Mouse (Mus musculus) mouse embryonic stem cell (cell line): Measurements from ENCODE around the gene Duxf3.
"Not testable (repeated sequence)": the region's sequence is repeated elsewhere in the genome, so short reads cannot be mapped to it uniquely, and the experiment has no call there.

ENCODE experiments used
- in situ Hi-C, 2 experiments: fragments of 300-500 bp; cut with MboI; formaldehyde crosslinking; loops; 1 replicate in 1 of 2; 3 replicates in 1 of 2; pipeline ENCODE4 v1.14.3; 2019 to 2020; ENCODE audit warnings: low sequenced_read_pairs in 2 of 2, low pct_unique_long_range_greater_than_20kb in 1 of 2, mixed read lengths in 1 of 2; ENCODE audit not compliant: unreplicated experiment in 1 of 2

Duxf3 gene

DNA sequence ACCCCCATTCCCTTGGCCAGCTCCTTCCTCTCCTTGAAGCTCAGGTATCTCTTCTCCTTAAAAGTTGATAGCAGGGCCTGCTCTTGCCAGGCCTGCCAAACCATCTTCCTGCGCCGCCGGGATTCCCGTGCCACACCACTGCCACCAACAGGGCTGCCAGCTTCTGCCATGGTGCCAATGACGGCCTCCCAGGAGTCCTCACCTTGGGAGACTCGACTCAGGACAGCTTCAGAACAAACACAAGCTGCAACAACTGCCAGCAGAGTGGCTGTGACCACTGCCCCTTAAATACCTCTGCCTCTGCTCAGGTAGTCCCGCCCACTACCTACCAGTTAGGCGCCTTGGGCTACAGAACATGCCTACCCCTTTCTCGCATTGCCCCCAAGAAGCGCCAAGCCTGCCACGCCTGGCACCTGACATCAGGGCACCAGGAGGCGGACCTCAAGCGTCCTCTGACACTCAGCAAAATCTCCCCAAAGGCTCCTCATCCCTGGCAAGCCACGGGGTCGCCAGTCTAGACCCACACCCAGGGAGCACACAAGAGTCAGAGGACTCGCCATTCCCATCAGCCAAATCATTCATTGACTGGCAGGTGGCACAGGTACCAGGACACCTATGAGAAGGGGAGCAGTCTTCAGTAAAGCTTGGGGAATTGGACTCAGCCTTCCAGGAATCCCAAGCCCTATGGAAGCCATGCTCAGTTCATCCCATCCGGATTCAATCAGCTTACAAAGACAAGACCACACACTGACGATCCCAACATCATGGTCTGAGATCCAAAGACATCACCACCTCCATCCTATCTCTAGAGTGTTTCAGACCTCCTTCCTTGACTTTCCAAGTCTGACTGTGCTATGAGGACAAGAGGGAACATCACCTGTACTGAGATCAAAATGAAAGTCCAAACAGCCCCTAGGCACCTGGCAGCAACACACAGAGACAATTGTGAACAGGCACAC, 7.4 kb downstream of the Duxf3 start, which contains the start of gene AW822073:
Gene AW822073, minus strand, starts transcription at position 104 of the 959 bp plus-strand sequence.
- in situ Hi-C loops = not testable (repeated sequence)

DNA sequence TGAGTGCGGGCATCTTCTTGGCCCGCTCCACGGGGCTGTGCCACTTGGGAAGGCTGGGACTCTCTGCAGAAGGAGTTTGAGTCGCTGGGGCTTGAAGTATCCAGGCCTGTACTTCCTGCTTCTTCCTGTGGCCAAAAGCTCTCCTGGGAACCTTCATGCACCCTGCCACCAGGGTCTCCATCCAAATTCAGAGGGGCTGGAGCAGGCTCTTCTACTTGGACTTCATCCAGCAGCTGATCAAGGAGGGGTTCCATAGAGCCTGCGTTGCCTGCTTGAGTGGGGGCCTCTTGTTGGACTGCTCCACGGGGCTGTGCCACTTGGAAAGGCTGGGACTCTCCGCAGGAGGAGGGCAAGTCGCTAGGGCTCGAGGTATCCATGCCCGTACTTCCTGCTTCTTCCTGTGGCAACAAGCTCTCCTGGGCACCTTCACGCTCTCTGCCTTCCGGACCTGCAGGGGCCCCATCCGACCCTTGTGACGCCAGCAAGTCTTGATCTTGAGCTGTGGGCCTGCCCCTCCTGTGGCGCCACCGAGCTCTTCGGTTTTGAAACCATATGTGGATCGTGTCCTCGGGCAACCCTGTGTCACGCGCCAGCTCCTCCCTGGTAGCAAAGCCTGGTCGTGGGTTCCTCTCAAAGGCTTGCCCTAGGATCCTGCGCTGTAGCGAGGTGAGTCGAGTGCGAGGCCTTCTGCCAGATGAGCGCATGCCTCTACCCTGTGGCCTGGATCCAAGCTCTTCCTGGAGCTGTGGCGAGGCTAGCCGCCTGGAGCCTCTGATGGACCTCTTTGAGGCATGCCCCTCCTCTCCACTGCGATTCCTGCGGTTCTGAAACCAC, 8.3 kb downstream of the Duxf3 start:
- in situ Hi-C loops = not testable (repeated sequence)

DNA sequence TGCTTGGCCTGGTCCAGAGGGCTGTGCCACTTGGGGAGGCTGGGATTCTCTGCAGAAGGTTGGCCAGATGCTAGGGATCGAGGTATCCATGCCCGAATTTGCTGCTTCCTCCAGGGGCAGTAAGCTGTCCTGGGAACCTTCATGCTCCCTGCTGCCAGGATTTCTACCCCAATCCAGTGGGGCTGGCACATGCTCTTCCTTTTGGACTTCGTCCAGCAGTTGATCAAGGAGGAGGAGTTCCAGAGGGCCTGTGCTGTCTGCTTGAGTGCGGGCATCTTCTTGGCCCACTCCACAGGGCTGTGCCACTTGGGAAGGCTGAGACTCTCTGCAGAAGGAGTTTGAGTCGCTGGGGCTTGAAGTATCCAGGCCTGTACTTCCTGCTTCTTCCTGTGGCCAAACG, 9.3 kb downstream of the Duxf3 start:
- in situ Hi-C loops = not testable (repeated sequence)

DNA sequence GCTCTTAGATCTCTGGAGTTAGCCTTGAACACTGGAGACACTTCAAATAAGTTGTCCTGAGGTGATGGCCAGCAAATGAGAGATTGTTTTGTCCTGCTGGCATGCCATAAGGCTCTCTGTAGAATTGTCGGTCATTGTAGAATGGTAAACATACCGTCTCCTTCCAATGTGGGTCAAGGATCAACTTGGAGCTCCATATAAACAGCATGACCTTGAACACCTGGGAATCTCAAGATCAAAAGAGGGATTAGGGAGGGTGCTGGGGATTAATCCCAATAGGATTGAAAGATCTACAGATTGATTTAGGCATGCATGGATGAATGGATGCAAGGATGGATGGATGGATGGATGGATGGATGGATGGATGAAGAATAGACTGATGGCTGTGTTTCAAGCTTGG, 10.9 kb downstream of the Duxf3 start:
- in situ Hi-C loops = not testable (repeated sequence)

DNA sequence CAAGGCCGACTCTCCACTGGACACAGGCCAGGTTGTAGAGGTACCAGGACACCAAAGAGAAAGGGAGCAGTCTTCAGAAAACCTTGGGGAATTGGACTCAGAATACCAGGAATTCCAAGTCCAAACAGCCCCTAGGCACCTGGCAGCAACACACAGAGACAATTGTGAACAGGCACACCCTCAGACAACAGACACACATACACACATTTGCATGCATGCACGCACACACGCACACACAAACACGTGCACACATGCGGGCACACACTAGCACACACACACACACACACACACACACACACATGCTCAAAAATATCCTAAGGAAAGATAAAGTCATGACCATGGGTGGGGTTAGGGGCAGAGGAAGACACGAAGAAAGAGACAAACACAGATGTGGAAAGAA, 11.7 kb downstream of the Duxf3 start:
- in situ Hi-C loops = no loop called here

DNA sequence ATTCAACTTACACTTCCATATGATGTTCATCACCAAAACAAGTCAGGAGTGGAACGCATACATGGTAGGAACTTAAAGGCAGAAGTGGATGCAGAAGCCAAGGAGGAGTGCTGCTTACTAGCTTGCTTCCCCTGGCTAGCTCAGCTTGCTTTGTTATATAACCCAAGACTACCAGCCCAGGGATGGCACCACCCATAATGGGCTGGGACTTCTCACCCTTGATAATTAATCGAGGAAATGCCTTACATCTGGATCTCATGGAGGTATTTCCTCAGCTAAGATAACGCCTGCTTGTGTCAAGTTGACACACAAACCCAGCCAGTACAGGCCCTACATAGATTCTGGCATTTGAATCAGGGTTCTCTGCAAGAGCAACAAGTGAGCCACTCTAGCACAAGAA, 15.1 kb downstream of the Duxf3 start:
- in situ Hi-C loops = no loop called here

DNA sequence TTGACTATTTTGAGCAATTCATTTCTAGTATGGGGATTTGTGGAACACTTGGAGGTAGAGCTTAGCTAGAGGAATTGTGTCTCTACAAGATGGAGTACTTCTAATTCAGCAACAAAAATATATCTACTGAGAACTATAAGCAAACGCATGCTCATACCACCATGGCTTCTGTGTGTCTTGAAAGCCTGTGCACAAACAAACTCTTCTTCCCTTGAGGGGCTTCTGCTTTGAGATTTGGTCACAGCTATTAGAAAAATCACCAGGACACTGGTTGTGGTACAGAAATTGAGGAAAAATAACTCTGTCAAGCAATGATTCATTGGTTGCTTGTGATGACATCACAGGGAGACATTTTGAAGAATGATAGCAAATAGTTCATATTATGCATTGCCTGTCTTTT, 17.1 kb downstream of the Duxf3 start:
- in situ Hi-C loops = no loop called here

DNA sequence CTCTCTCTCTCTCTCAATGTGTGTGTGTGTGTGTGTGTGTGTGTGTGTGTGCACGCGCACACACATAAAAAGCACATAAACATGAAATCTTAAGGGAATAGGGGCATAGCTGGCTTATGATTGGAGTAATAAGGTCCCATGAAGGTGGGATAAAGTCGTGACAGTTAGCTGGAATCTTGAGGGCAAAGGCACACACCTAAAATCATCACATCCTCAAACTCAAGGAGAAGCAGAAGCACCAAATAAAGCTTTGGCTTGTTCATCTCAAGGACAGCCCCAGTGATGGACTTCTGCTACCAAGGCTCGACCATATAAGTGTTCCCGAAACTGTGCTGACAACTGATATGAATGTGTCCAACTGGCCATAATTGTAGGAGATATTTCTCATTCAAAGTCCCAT, 17.5 kb downstream of the Duxf3 start:
- in situ Hi-C loops = no loop called here

DNA sequence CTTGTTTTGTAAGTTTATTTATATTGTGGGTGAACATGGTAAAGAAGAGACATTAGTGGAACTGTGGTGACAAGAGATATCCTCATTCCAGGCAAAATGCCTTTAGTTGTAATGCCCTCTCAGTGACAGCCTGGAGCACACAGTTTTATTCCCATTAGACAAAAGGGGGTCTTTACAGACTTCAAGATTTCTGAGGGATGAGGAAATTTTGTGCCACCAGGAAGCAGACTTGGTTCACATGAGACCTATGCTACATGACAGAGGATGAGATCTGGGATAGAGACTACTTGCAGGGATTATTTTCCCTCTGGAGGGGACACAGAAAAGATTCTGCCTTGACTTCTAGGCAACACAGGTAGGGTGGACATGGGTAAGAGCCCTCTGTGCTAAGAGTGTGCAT, 18.0 kb downstream of the Duxf3 start:
- in situ Hi-C loops = no loop called here

DNA sequence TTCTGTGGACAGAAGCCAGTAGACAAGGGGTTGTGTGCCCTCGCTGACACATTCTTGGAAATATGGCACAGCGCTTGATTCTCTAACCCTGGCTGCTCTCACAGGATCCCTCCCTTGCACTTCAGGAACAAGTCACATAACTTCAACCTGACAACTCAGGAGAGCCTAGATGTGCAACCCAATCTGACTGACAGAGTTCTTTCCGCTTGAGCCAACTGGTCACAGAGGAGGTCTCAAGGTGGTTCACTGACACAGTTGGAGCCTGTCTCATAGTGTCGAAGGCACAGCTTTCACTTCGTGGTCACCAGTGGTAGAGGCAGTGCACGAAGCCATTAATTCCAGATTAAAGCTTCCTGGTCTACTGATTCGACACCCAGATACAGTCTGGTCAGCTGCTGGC, 20.2 kb downstream of the Duxf3 start:
- in situ Hi-C loops = no loop called here

DNA sequence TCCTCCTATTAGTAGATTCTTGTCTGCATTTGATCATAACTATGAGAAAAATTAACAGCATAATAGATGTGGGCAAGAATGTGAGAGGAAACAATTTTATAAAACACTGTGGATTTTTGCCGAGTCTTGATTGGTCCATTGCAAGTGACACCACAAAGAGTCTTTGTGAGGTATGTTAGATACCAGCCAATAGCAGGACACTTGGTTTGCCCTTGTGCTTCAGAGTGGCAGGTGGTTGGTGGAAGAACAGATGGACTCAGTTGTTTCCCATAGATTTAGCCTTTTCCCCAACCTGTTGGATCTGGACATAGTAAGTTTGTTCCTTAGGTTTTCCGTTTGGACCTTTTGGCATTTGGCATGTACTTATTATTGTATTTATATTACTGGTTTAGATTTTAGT, 21.3 kb downstream of the Duxf3 start:
- in situ Hi-C loops = no loop called here

DNA sequence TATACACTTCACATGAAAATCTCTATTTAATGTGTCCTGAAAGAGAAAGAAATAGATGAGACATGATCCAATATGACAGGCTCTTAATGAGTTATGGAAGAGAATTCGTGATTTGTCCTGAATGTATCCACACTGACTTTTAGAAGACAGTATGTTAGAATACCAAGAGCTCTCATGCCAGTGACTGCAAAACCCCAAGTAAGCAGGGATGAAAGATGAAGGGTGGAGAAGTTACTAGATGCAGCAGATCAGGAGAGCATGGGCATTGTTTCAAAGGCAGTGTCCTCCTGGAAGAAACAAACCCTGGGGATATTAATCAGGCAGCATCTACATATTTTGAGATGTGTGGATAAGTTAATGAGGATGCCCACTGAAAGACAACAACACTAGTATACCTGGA, 22.0 kb downstream of the Duxf3 start:
- in situ Hi-C loops = no loop called here

DNA sequence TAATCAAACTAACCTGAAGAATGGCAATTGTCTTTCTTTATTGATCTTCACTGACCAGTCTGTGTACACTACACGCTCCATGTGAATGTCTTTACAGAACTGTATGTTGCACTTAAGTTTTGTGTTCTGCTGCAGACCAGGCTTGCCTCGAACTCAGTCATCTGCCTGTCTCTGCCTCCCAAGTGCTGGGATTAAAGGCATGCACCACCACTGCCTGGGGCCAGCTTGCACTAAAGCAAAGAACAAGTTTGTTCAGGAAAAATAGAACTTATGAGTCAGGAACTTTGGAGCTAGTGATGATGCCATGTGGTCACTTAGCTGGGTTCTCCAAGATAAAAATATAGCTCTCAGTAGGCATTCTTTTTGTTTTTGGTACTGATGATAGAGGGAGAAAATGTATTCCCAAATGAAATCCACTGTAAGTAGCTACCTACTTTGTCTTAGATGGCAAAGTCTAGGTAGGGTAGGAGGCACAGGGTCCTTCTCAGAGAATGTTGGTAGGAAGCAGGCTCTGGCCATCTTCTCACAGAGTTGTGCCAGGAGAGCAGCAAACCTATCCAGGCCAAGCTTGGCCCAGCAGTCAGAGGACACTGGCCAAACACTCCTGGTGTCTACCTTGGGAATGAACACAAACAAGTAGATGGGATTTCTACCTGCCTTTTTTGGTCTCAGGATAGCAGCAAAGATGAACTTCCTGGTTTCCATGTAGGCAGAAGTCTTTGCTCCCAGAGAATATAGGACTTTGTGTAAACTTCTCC, 22.6 kb downstream of the Duxf3 start:
- in situ Hi-C loops = no loop called here

DNA sequence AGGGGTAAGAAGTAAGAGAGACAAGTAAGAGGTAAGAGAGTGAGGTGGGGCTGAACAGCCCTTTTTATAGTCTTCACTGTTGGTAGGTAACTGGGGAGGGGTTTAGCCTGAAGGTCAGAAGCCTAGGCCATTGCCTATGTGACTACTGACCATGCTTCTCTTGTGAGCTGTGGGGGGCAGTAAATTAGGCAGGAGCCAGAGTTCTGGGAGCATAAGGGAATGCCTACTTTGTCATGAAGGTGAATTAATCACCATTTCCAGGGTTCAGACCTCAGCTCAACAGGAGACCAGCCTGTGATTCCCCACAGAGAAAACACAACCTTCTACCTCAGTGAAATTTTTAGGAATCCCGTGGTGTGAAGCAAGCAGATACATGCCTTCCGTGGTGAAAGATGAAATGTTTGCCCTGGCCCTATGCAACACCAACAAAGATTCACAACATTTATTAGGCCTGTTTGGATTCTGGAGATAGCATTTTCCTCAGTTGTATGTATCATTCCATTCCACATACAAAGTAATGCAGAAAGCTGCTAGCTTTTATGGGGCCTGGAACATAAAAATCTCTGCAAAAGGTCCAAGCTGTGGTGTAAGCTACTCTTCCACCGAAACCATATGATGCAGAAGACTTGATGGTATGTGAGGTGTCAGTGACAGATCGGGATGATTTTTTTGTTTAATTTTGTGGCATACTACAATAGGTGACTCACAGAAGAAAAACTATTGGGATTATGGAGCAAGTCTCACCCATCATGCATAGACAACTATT, 25.7 kb downstream of the Duxf3 start:
- in situ Hi-C loops = no loop called here

DNA sequence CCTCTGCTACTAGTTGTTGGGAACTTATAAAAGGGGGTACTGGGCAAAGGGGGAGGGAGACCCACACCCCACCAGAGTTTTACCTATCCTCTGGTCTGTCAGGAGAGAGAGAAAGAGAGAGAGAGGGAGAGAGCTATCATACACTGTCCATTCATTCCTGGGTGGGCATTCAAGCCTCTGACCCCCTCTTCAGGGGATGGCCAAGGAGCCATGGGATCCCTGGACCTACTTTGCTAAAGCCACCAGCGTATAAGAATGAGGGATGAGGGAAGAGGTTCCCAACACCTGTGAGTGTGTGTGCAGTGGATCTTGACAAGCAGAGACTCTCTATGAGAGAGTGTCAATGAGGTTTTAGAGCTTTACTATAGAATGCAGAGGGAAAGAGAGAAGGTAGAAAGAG, 26.5 kb downstream of the Duxf3 start:
- in situ Hi-C loops = no loop called here
